Mouse (Mus musculus) embryonic fibroblast, embryonic 13.5 days (primary cell): ENCODE data around the gene Spata31d1b.

Source experiments
- CTCF ChIP-seq: IDR thresholded peaks from 2 replicates; pipeline ENCODE4 v1.5.1; 2011; ENCODE audit warnings: mild to moderate bottlenecking, control low read depth, low read length, moderate library complexity, borderline replicate concordance; ENCODE audit not compliant: insufficient read depth
- POLR2A ChIP-seq: IDR thresholded peaks from 2 replicates; pipeline ENCODE4 v1.6.1; 2011; ENCODE audit warnings: low read depth, mild to moderate bottlenecking, control low read depth, low read length, moderate library complexity

DNA sequence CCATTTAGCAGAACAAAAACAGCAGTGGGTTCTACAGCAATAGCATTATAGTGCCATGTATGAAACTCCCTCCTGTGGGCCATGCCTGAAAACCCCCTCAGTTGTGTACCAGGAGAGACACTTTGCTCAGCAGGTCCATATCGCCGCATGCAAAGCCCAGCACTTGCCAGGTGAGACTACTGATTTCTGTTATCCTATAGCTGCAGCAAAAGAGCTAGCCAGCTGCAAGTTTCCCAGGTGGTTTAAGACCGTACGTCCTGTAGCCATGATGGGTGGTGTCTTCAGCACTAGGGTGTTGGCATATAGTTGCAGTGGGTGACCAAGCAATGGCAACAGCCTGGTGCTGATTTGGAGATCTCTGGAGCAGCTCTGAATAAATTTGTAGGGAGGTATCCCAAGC, 27.3 kb downstream of the Spata31d1b start:
- TF ChIP-seq CTCF = no peak
- TF ChIP-seq POLR2A = no peak
